Mouse (Mus musculus) liver, embryonic 14.5 days (tissue): Measurements from ENCODE around the gene Srsf6. TPM values are rescaled to one million over a fixed set of nuclear protein-coding genes. Genes with fewer than 3 reads are reported as not detected.

Experiments
- ATAC-seq: fragments of 200-750 bp; cut with Nextera tagmentation; 2 replicates; pipeline ENCODE4 v1.8.0; 2017; ENCODE audit warnings: moderate number of reproducible peaks, mild to moderate bottlenecking, moderate library complexity; ENCODE audit not compliant: insufficient read depth
- DNase-seq, 3 experiments: peaks; one replicate each; pipeline ENCODE4 v3.0.0-alpha.2; 2012 to 2013; ENCODE audit warnings: low read depth in 3 of 3, low spot score in 3 of 3
- H3K27ac ChIP-seq: fragments of 300-500 bp; sonication (generic); 2 replicates; pipeline ENCODE4 v1.5.1; 2014; ENCODE audit warnings: moderate library complexity, mild to moderate bottlenecking, control low read depth, inconsistent platforms
- H3K27me3 ChIP-seq: fragments of 300-500 bp; sonication (generic); 2 replicates; pipeline ENCODE4 v1.6.1; 2014; ENCODE audit warnings: mild to moderate bottlenecking, low read length, moderate library complexity; ENCODE audit not compliant: control insufficient read depth, insufficient read depth
- H3K36me3 ChIP-seq: fragments of 300-500 bp; sonication (generic); replicated peaks from 2 replicates; pipeline ENCODE4 v1.6.1; 2014; ENCODE audit warnings: low read depth; ENCODE audit not compliant: control insufficient read depth, insufficient read depth
- H3K4me1 ChIP-seq, 2 experiments: fragments of 200-500 bp in 1 of 2; fragments of 300-500 bp in 1 of 2; sonication (generic) in 1 of 2; replicated peaks; 2 replicates each; pipeline ENCODE4 v1.6.1; 2012 to 2014; ENCODE audit warnings: antibody characterized with exemption in 1 of 2, inconsistent platforms in 1 of 2, low read length in 1 of 2; ENCODE audit not compliant: control insufficient read depth in 2 of 2, insufficient read depth in 2 of 2
- H3K4me2 ChIP-seq: fragments of 300-500 bp; sonication (generic); 2 replicates; pipeline ENCODE4 v1.6.1; 2014; ENCODE audit warnings: low read depth, mild to moderate bottlenecking, control low read depth, moderate library complexity
- H3K4me3 ChIP-seq, 2 experiments: fragments of 200-500 bp in 1 of 2; fragments of 300-500 bp in 1 of 2; sonication (generic) in 1 of 2; 2 replicates each; pipeline ENCODE4 v1.5.1; 2012 to 2014; ENCODE audit warnings: low read depth in 2 of 2, low read length in 2 of 2, mild to moderate bottlenecking in 2 of 2, control low read depth in 1 of 2, inconsistent platforms in 1 of 2, moderate library complexity in 1 of 2; ENCODE audit not compliant: insufficient read depth in 1 of 2
- H3K9ac ChIP-seq: fragments of 300-500 bp; sonication (generic); replicated peaks from 2 replicates; pipeline ENCODE4 v1.6.1; 2014; ENCODE audit warnings: mild to moderate bottlenecking, control low read depth, moderate library complexity
- H3K9me3 ChIP-seq: fragments of 300-500 bp; sonication (generic); 2 replicates; pipeline ENCODE4 v1.6.1; 2016; ENCODE audit warnings: low read length, mixed read lengths; ENCODE audit not compliant: control insufficient read depth
- CTCF ChIP-seq: IDR thresholded peaks from 2 replicates; pipeline ENCODE4 v1.5.1; 2016; ENCODE audit warnings: antibody characterized with exemption, low read depth, control low read depth
- EP300 ChIP-seq: IDR thresholded peaks from 2 replicates; pipeline ENCODE4 v1.6.1; 2016; ENCODE audit warnings: antibody characterized with exemption, low read depth
- WGBS: fragments of 180-500 bp; shearing (Covaris S2); extraction: QIAGEN DNeasy Blood & Tissue Kit; methylation state at CpG from one replicate; pipeline ENCODE4 v1.1.7; 2014; ENCODE audit not compliant: insufficient replicate concordance; 5-methylcytosine and 5-hydroxymethylcytosine counted together
- polyA plus RNA-seq, 2 experiments: library from polyadenylated mRNA; depleted of rRNA in 1 of 2; stranded (reverse) in 1 of 2; unstranded in 1 of 2; fragments of >200 nt; fragmentation: Nextera tagmentation in 1 of 2; extraction: Ambion mirVana in 1 of 2; gene quantifications; 2 replicates each; pipeline versions ENCODE4 v1.2.1 to v1.2.3; 2012 to 2014

Gene Srsf6
- polyA plus RNA-seq, 2 experiments: 80.4 to 113 TPM

DNA sequence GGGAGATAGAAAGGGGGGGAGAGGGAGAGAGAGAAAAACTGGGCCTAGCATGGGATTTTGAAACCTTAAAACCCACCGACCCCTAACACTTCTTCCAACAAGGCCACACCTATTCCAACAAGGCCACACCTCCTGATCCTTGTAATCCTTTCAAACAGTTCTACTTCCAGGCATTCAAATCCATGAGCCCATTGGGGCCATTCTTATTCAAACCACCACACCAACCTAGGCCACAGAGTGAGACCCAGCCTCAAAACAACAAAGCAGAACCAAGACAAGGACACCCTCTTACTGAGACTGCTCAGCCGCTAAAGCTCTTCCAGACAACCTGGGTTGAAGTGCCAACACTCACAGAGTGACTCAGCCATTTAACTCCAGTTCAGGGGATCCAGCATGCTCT is 19.4 kb downstream of the Srsf6 start:
- H3K9ac ChIP-seq: no peak overlapping the region
- ATAC-seq: no peak
- H3K27ac ChIP-seq: no peak overlapping the region
- TF ChIP-seq EP300: no peak
- no peak for TF ChIP-seq CTCF
- no peak overlapping the region for H3K4me3 ChIP-seq
- no peaks in the 10 kb centered on the region for H3K27me3 ChIP-seq
- no peaks in the 10 kb centered on the region for H3K9me3 ChIP-seq
- no peak for DNase-seq
- 0 out of 4 replicates have a peak, but pooled peaks cover 0 to 4% of the 10 kb centered on the region in 2 experiments for H3K4me1 ChIP-seq
- H3K36me3 ChIP-seq: no peaks in the 10 kb centered on the region
- 73% methylated on average over 2 of the region's 2 CpGs for WGBS
- H3K4me2 ChIP-seq: no peak overlapping the region

DNA sequence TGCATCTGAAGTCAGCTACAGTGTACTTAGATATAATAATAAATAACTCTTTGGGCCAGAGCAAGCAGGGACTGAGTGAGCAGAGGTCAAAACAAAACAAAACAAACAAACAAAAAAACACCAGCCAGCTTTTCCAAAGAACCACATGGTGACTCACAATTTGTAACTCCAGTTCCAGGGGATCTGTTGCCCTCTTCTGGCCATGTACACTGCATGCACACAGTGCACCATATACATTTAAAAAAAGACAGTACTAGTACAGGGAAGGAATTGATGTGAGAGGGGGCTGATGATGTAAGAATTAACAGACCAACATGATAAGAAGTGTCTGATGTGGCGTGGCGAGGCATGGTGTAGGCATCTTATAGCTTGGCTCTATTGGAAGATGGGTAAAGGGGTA is 25.5 kb downstream of the Srsf6 start:
- no peak for ATAC-seq
- H3K27me3 ChIP-seq: no peaks in the 10 kb centered on the region
- no peak for TF ChIP-seq EP300
- TF ChIP-seq CTCF: peak; percentile 38
- no peak overlapping the region for H3K4me3 ChIP-seq
- WGBS: 81% methylated on average over 2 of the region's 2 CpGs
- H3K27ac ChIP-seq: no peak overlapping the region
- no peak overlapping the region for H3K4me2 ChIP-seq
- DNase-seq: no peak
- no peaks in the 10 kb centered on the region for H3K4me1 ChIP-seq
- H3K36me3 ChIP-seq: no peaks in the 10 kb centered on the region
- no peak overlapping the region for H3K9ac ChIP-seq
- no peaks in the 10 kb centered on the region for H3K9me3 ChIP-seq

- Histone ChIP-seq H3K27ac (no peak overlapping the region), H3K4me3 (no peak overlapping the region), H3K9me3 (no peaks in the 10 kb centered on the region), H3K9ac (no peak overlapping the region), H3K36me3 (no peaks in the 10 kb centered on the region), H3K4me2 (no peak overlapping the region), H3K4me1 (no peaks in the 10 kb centered on the region), H3K27me3 (no peaks in the 10 kb centered on the region)
- WGBS: 54% methylated on average over 9 of the region's 10 CpGs
- TF ChIP-seq CTCF: no peak
- TF ChIP-seq EP300: no peak
- DNase-seq: no peak
- ATAC-seq: no peak
Measured at GRCm38 (mm10) chr2:162961321-162961720, 30.0 kb downstream of the Srsf6 start.

DNA sequence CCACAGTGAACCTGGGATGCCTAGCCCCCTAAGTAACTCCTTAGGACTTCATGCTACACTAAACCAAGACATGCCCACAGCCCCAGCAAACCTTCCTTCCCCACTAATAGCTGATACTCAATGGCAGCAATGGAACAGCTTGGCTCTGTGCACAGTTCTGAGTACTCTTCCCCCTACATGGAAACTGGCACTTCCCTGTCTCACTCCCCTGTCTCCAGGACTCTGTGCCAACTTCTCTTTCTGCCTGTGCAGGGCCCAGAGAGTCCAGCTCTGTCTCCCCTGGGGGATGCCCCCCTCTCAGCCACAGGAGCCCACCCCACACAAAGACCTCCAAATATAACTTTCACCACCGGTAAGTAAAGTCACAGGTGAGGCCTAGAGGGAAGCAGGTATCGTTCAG is 35.4 kb downstream of the Srsf6 start:
- ATAC-seq (no peak), DNase-seq (no peak)
- TF ChIP-seq EP300: no peak
- no peak for TF ChIP-seq CTCF
- WGBS: 69% methylated on average over 2 of the region's 2 CpGs
- no peaks in the 10 kb centered on the region for H3K9me3 ChIP-seq
- no peaks in the 10 kb centered on the region for H3K27me3 ChIP-seq
- no peak overlapping the region for H3K4me3 ChIP-seq
- no peak overlapping the region for H3K27ac ChIP-seq
- H3K4me2 ChIP-seq: no peak overlapping the region
- no peaks in the 10 kb centered on the region for H3K36me3 ChIP-seq
- H3K4me1 ChIP-seq: no peaks in the 10 kb centered on the region
- H3K9ac ChIP-seq: no peak overlapping the region

- no peaks in the 10 kb centered on the region for H3K36me3 ChIP-seq
- H3K9ac ChIP-seq: no peak overlapping the region
- TF ChIP-seq EP300 (no peak), CTCF (peak; percentile 92)
- 0 out of 2 replicates have a peak, but pooled peaks have one; percentile 40 for ATAC-seq
- H3K4me3 ChIP-seq: no peak overlapping the region
- WGBS: 8% methylated on average over 5 of the region's 5 CpGs
- peaks cover 0 to 2% of the 10 kb centered on the region in 2 experiments; a peak in 1 of 4 replicates for H3K4me1 ChIP-seq
- no peaks in the 10 kb centered on the region for H3K27me3 ChIP-seq
- no peak overlapping the region for H3K4me2 ChIP-seq
- H3K27ac ChIP-seq: no peak overlapping the region
- H3K9me3 ChIP-seq: no peaks in the 10 kb centered on the region
- no peak for DNase-seq
Measured at GRCm38 (mm10) chr2:162968357-162968756, 37.0 kb downstream of the Srsf6 start.
